Mouse (Mus musculus): ENCODE results near the gene Ccdc89. TPM values are rescaled to one million over a fixed set of nuclear protein-coding genes. Genes with fewer than 3 reads are reported as not detected.

Gene Ccdc89
- polyA plus RNA-seq, 1 experiment from 2014 or later: 2.2 TPM

Other genes with a start within 250 kb of the Ccdc89 start
- not detected in 2 replicates for gene Ccdc83, start 160.8 kb upstream of the Ccdc89 start, polyA plus RNA-seq (2016; fragmentation: Nextera tagmentation; extraction: Ambion mirVana)
- 5.8 and 5.9 TPM in 2 replicates for gene Sytl2, start 124.3 kb upstream of the Ccdc89 start, polyA plus RNA-seq (2016; fragmentation: Nextera tagmentation; extraction: Ambion mirVana)
- gene Crebzf, start 16.2 kb downstream of the Ccdc89 start, polyA plus RNA-seq (2016; fragmentation: Nextera tagmentation; extraction: Ambion mirVana): 57.6 and 64.9 TPM in 2 replicates
- 109 and 111 TPM in 2 replicates for gene Tmem126a, start 30.7 kb downstream of the Ccdc89 start, polyA plus RNA-seq (2016; fragmentation: Nextera tagmentation; extraction: Ambion mirVana)
- 41.4 and 43.2 TPM in 2 replicates for gene Tmem126b, start 49.4 kb downstream of the Ccdc89 start, polyA plus RNA-seq (2016; fragmentation: Nextera tagmentation; extraction: Ambion mirVana)
- gene Dlg2, start 50.1 kb downstream of the Ccdc89 start, polyA plus RNA-seq (2016; fragmentation: Nextera tagmentation; extraction: Ambion mirVana): 8.0 and 8.1 TPM in 2 replicates

Measured in neural tube, embryonic 12.5 days (tissue).